Mouse (Mus musculus) hindbrain, embryonic 15.5 days (tissue): ENCODE results near the gene Vldlr. TPM values are rescaled to one million over a fixed set of nuclear protein-coding genes. Genes with fewer than 3 reads are reported as not detected.
A peak's percentile ranks its signal among the peaks of the same experiment; 100 is the strongest.

ENCODE experiments used
- ATAC-seq: fragments of 200-750 bp; cut with Nextera tagmentation; 2 replicates; pipeline ENCODE4 v1.8.0; 2017; ENCODE audit warnings: low read depth, moderate number of reproducible peaks, moderate TSS enrichment; ENCODE audit not compliant: low FRiP score
- H3K27ac ChIP-seq: fragments of 300-500 bp; sonication (generic); replicated peaks from 2 replicates; pipeline ENCODE4 v1.5.1; 2015; ENCODE audit warnings: mild to moderate bottlenecking, inconsistent platforms
- H3K27me3 ChIP-seq: fragments of 300-500 bp; sonication (generic); 2 replicates; pipeline ENCODE4 v1.6.1; 2015; ENCODE audit warnings: control low read depth, inconsistent platforms
- H3K36me3 ChIP-seq: fragments of 300-500 bp; sonication (generic); 2 replicates; pipeline ENCODE4 v1.6.1; 2015; ENCODE audit warnings: control low read depth, inconsistent platforms
- H3K4me1 ChIP-seq: fragments of 300-500 bp; sonication (generic); replicated peaks from 2 replicates; pipeline ENCODE4 v1.6.1; 2015; ENCODE audit warnings: control low read depth, inconsistent platforms
- H3K4me2 ChIP-seq: fragments of 300-500 bp; sonication (generic); 2 replicates; pipeline ENCODE4 v1.6.1; 2015; ENCODE audit warnings: moderate library complexity, mild to moderate bottlenecking, inconsistent platforms
- H3K4me3 ChIP-seq: fragments of 300-500 bp; sonication (generic); 2 replicates; pipeline ENCODE4 v1.5.1; 2015; ENCODE audit warnings: mild to moderate bottlenecking, inconsistent platforms
- H3K9ac ChIP-seq: fragments of 300-500 bp; sonication (generic); 2 replicates; pipeline ENCODE4 v1.6.1; 2015; ENCODE audit warnings: inconsistent platforms
- H3K9me3 ChIP-seq: fragments of 300-500 bp; sonication (generic); 2 replicates; pipeline ENCODE4 v1.6.1; 2016; ENCODE audit warnings: control low read depth, inconsistent platforms
- WGBS: fragments of 180-500 bp; shearing (Covaris S2); methylation state at CpG from one replicate; pipeline ENCODE4 v1.1.7; 2015; 5-methylcytosine and 5-hydroxymethylcytosine counted together
- polyA plus RNA-seq: library from polyadenylated mRNA; unstranded; fragments of >200 nt; fragmentation: Nextera tagmentation; extraction: Ambion mirVana; gene quantifications from 2 replicates; pipeline ENCODE4 v1.2.1, GENCODE M21; 2015

Vldlr gene
- polyA plus RNA-seq, 1 experiment from 2014 or later = 30.7 TPM

DNA sequence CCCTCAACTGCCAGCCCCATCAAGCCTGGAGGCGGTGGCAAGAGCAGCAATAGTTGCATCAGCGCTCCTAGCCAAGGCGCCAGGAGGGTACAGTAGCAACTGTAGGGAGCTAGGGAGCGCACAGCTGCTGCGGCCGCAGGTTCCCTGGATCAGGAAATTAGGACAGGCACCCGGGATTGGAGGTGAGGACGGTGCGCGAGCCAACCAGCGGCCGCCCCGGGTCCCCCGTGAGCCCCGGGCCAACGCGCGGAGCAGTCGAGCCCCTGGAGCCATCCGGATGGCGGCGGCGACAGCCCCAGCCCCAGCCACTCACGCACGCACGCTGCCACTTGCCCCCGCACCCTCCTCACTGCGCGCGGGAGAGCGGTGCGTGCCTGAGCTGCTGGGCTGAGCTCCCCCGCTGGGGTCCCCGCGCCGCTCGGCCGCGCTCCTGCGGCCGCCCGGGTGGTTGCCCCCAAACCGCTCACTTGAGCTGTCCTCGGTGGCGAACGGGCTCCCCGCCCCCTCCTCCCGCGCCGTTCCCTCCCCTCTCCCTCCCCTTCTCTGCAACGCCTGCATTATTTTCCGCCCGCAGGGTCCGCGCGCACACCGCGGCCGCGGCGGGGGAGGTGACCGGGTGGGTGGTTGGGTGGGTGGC, 601 bp downstream of the Vldlr start:
- Histone ChIP-seq H3K9ac (peak overlapping the region; percentile 62), H3K4me3 (peak overlapping the region; percentile 86), H3K27ac (peak overlapping the region; percentile 93), H3K4me1 (peaks cover 34% of the 10 kb centered on the region), H3K4me2 (peak overlapping the region; percentile 88), H3K9me3 (no peaks in the 10 kb centered on the region), H3K27me3 (peaks cover 6% of the 10 kb centered on the region; the same call in 1 of the 2 replicates), H3K36me3 (no peaks in the 10 kb centered on the region)
- ATAC-seq = peak; percentile 83
- 0% methylated on average over 50 of the region's 62 CpGs for WGBS

DNA sequence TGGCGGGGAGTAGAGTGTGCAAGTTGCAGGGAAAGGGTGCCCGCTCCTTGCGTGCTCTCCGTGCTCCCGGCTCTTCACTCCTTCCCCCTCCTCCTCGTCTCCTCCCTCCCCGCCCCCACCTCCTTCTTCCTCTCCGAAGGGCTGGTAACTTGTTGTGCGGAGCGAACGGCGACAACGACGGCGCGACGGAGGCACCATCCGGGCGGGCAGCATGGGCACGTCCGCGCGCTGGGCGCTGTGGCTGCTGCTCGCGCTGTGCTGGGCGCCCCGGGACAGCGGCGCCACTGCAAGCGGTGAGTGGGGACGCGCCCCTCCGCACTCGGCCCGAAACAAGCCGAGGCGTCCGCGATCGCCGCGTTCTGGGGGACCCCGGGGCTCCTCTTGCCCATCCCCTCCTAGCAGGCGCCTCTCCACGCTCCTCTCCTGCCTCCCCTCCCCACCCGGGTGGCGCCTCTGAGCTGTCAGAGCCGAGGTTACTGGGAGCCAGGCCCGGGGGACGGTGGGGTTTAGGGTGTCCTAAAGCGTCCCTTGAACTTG, 1.2 kb downstream of the Vldlr start:
- H3K27me3 ChIP-seq = peaks cover 4% of the 10 kb centered on the region; the same call in 1 of the 2 replicates
- peaks cover 34% of the 10 kb centered on the region for H3K4me1 ChIP-seq
- H3K9ac ChIP-seq = peak overlapping the region; percentile 62
- peak; percentile 77 for ATAC-seq
- no peaks in the 10 kb centered on the region for H3K9me3 ChIP-seq
- under 1% methylated on average over 49 of the region's 52 CpGs for WGBS
- peak overlapping the region; percentile 88 for H3K4me2 ChIP-seq
- no peaks in the 10 kb centered on the region for H3K36me3 ChIP-seq
- H3K4me3 ChIP-seq = peak overlapping the region; percentile 86
- peak overlapping the region; percentile 93 for H3K27ac ChIP-seq

GRCm38 (mm10) chr19:27217941-27218411, 1.7 kb downstream of the Vldlr start:
- 0% methylated on average over 31 of the region's 32 CpGs for WGBS
- Histone ChIP-seq H3K4me2 (peak overlapping the region; percentile 88), H3K9ac (peak overlapping the region; percentile 62), H3K36me3 (no peaks in the 10 kb centered on the region), H3K4me3 (peak overlapping the region; percentile 86), H3K27me3 (no peaks in the 10 kb centered on the region), H3K27ac (peak overlapping the region; percentile 93), H3K4me1 (peaks cover 34% of the 10 kb centered on the region), H3K9me3 (no peaks in the 10 kb centered on the region)
- peak; percentile 55 for ATAC-seq

- no peaks in the 10 kb centered on the region for H3K9me3 ChIP-seq
- peak; percentile 33 for ATAC-seq
- no peaks in the 10 kb centered on the region for H3K36me3 ChIP-seq
- no peaks in the 10 kb centered on the region for H3K27me3 ChIP-seq
- H3K4me1 ChIP-seq = peaks cover 34% of the 10 kb centered on the region
- peak overlapping the region; percentile 62 for H3K9ac ChIP-seq
- H3K27ac ChIP-seq = peak overlapping the region; percentile 93
- peak overlapping the region; percentile 86 for H3K4me3 ChIP-seq
- WGBS = under 1% methylated on average over 30 of the region's 30 CpGs
- peak overlapping the region; percentile 88 for H3K4me2 ChIP-seq
Observed at GRCm38 (mm10) chr19:27218561-27219262, 2.4 kb downstream of the Vldlr start.

- Histone ChIP-seq H3K9me3 (no peaks in the 10 kb centered on the region), H3K27me3 (no peaks in the 10 kb centered on the region), H3K36me3 (no peaks in the 10 kb centered on the region), H3K4me3 (peak overlapping the region; percentile 86), H3K27ac (no peak overlapping the region), H3K9ac (no peak overlapping the region), H3K4me2 (peak overlapping the region; percentile 88), H3K4me1 (peaks cover 35% of the 10 kb centered on the region)
- no peak for ATAC-seq
Observed at GRCm38 (mm10) chr19:27219586-27219985, 3.3 kb downstream of the Vldlr start.

- H3K4me2 ChIP-seq = no peak overlapping the region
- ATAC-seq = no peak
- WGBS = 85% methylated on average over 6 of the region's 6 CpGs
- no peak overlapping the region for H3K4me3 ChIP-seq
- H3K27me3 ChIP-seq = no peaks in the 10 kb centered on the region
- H3K36me3 ChIP-seq = no peaks in the 10 kb centered on the region
- no peak overlapping the region for H3K27ac ChIP-seq
- H3K9me3 ChIP-seq = no peaks in the 10 kb centered on the region
- H3K4me1 ChIP-seq = peaks cover 29% of the 10 kb centered on the region
- H3K9ac ChIP-seq = no peak overlapping the region
Observed at GRCm38 (mm10) chr19:27223046-27223445, 6.8 kb downstream of the Vldlr start.

DNA sequence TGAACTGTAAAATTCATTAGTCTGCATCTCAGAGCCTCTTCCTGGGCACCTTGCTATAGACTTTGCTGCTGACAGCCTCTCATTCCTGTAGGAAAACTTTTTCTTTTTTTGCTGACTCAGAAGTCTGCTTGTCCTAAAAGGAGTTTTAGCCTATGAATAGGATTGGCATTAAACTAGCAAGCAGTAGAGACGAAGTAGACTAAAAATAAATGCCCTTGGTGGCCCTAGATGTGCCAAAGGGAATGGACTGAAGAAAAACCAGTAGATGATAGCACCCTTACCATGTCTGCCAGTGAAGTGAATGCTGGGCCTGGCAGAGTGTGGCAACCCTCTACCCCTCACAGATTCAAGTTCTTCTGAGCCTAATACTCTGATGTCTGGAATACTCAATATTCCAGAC, 8.1 kb downstream of the Vldlr start:
- no peak for ATAC-seq
- Histone ChIP-seq H3K4me2 (no peak overlapping the region), H3K9me3 (no peaks in the 10 kb centered on the region), H3K27ac (no peak overlapping the region), H3K36me3 (no peaks in the 10 kb centered on the region), H3K27me3 (no peaks in the 10 kb centered on the region), H3K9ac (no peak overlapping the region), H3K4me3 (no peak overlapping the region), H3K4me1 (peaks cover 16% of the 10 kb centered on the region)
- WGBS = 78% methylated on average over 1 of the region's 1 CpGs

GRCm38 (mm10) chr19:27226626-27227025, 10.3 kb downstream of the Vldlr start:
- no peak overlapping the region for H3K4me3 ChIP-seq

DNA sequence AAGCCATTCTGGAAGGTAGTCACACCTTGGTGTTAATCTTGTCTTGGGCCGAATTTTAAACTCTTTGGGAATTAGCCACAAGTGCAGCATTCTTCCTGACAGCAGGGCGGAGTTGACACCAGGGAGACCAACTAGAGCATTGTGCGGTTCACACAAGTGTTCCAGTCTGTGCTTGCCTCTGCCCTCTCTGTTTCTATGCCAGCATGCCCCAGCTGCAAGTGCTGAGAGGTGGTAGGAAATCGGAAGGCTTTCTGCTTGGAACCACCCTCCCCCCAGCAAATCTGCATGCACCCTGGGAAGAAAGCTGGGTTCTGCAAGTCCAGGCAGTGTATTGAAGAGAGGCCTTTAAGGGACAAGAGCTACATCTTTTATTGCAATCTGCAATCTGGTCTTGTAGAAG, 10.8 kb downstream of the Vldlr start:
- Histone ChIP-seq H3K4me3 (no peak overlapping the region), H3K27ac (no peak overlapping the region), H3K4me2 (no peak overlapping the region), H3K36me3 (peaks cover 15% of the 10 kb centered on the region), H3K4me1 (0 out of 2 replicates have a peak, but pooled peaks cover 7% of the 10 kb centered on the region), H3K27me3 (no peaks in the 10 kb centered on the region), H3K9me3 (no peaks in the 10 kb centered on the region), H3K9ac (no peak overlapping the region)
- WGBS = 47% methylated on average over 4 of the region's 4 CpGs
- ATAC-seq = no peak

More at GRCm38 (mm10) chr19:27226626-27227025, 10.3 kb downstream of the Vldlr start:
- ATAC-seq = no peak
- Histone ChIP-seq H3K9ac (no peak overlapping the region), H3K9me3 (no peaks in the 10 kb centered on the region), H3K4me2 (no peak overlapping the region), H3K27me3 (no peaks in the 10 kb centered on the region), H3K36me3 (0 out of 2 replicates have a peak, but pooled peaks cover 10% of the 10 kb centered on the region), H3K4me1 (0 out of 2 replicates have a peak, but pooled peaks cover 7% of the 10 kb centered on the region), H3K27ac (no peak overlapping the region)
- 74% methylated on average over 3 of the region's 3 CpGs for WGBS

DNA sequence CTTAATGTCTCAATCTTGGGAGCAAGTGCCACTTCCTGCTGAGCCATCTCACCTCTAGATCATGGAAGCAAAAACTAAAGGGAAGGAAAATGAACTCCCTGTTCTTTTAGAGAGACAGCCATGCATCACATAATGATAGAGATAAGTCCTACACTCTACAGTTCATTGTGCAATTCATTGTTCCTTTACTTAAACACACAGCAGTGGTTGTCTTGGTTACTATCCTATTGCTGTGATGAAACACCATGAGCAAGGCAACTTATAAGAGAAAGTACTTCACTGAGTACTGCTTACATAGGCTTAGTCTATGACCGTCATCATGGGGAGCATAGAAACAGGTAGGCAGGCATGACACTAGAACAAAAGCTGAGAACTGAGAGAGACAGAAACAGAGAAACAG, 12.0 kb downstream of the Vldlr start:
- no peak overlapping the region for H3K9ac ChIP-seq
- H3K36me3 ChIP-seq = peaks cover 18% of the 10 kb centered on the region
- H3K9me3 ChIP-seq = no peaks in the 10 kb centered on the region
- H3K27me3 ChIP-seq = no peaks in the 10 kb centered on the region
- no peak overlapping the region for H3K27ac ChIP-seq
- WGBS = 100% methylated on average over 1 of the region's 1 CpGs
- 0 out of 2 replicates have a peak, but pooled peaks cover 7% of the 10 kb centered on the region for H3K4me1 ChIP-seq
- no peak for ATAC-seq
- no peak overlapping the region for H3K4me2 ChIP-seq
- H3K4me3 ChIP-seq = no peak overlapping the region

- H3K4me2 ChIP-seq = no peak overlapping the region
- H3K9me3 ChIP-seq = no peaks in the 10 kb centered on the region
- H3K27me3 ChIP-seq = no peaks in the 10 kb centered on the region
- H3K4me3 ChIP-seq = no peak overlapping the region
- no peaks in the 10 kb centered on the region for H3K4me1 ChIP-seq
- H3K9ac ChIP-seq = no peak overlapping the region
- ATAC-seq = no peak
- H3K27ac ChIP-seq = no peak overlapping the region
- WGBS = 88% methylated on average over 2 of the region's 2 CpGs
- H3K36me3 ChIP-seq = peaks cover 37% of the 10 kb centered on the region
Observed at GRCm38 (mm10) chr19:27233386-27233785, 17.1 kb downstream of the Vldlr start.

- H3K4me2 ChIP-seq = no peak overlapping the region
- ATAC-seq = no peak
- no peaks in the 10 kb centered on the region for H3K27me3 ChIP-seq
- no peak overlapping the region for H3K9ac ChIP-seq
- H3K36me3 ChIP-seq = peaks cover 76% of the 10 kb centered on the region
- WGBS = 97% methylated on average over 4 of the region's 4 CpGs
- no peaks in the 10 kb centered on the region for H3K4me1 ChIP-seq
- H3K9me3 ChIP-seq = no peaks in the 10 kb centered on the region
- no peak overlapping the region for H3K27ac ChIP-seq
- H3K4me3 ChIP-seq = no peak overlapping the region
Observed at GRCm38 (mm10) chr19:27239913-27240312, 23.6 kb downstream of the Vldlr start.
